Mouse (Mus musculus) kidney, postnatal 0 days (tissue): ENCODE results near the gene Rab3d. TPM values are rescaled to one million over a fixed set of nuclear protein-coding genes. Genes with fewer than 3 reads are reported as not detected.
A peak's percentile ranks its signal among the peaks of the same experiment; 100 is the strongest.
"Not testable (repeated sequence)": the region's sequence is repeated elsewhere in the genome, so short reads cannot be mapped to it uniquely, and the experiment has no call there.

ENCODE experiments used
- ATAC-seq: fragments of 200-750 bp; cut with Nextera tagmentation; replicated peaks from 2 replicates; pipeline ENCODE4 v1.8.0; 2017; ENCODE audit warnings: low read depth, moderate number of reproducible peaks, moderate TSS enrichment, moderate library complexity; ENCODE audit not compliant: low FRiP score
- DNase-seq: peaks from one replicate; pipeline ENCODE4 v3.0.0-alpha.2; 2016; ENCODE audit warnings: low spot score
- H3K27ac ChIP-seq: fragments of 300-500 bp; sonication (generic); 2 replicates; pipeline ENCODE4 v1.5.1; 2014; ENCODE audit warnings: mild to moderate bottlenecking
- H3K27me3 ChIP-seq: fragments of 300-500 bp; sonication (generic); 2 replicates; pipeline ENCODE4 v1.6.1; 2014; ENCODE audit warnings: low read length, mixed read lengths; ENCODE audit not compliant: insufficient read depth
- H3K36me3 ChIP-seq: fragments of 300-500 bp; sonication (generic); 2 replicates; pipeline ENCODE4 v1.6.1; 2014; ENCODE audit warnings: low read length, mixed read lengths; ENCODE audit not compliant: insufficient read depth
- H3K4me1 ChIP-seq: fragments of 300-500 bp; sonication (generic); replicated peaks from 2 replicates; pipeline ENCODE4 v1.6.1; 2014; ENCODE audit warnings: antibody characterized with exemption, low read length, mixed read lengths; ENCODE audit not compliant: insufficient read depth
- H3K4me2 ChIP-seq: fragments of 300-500 bp; sonication (generic); 2 replicates; pipeline ENCODE4 v1.6.1; 2014; ENCODE audit warnings: mild to moderate bottlenecking, low read length, moderate library complexity, mixed read lengths
- H3K4me3 ChIP-seq: fragments of 300-500 bp; sonication (generic); replicated peaks from 2 replicates; pipeline ENCODE4 v1.5.1; 2014; ENCODE audit warnings: low read depth, low read length
- H3K9ac ChIP-seq: fragments of 300-500 bp; sonication (generic); 2 replicates; pipeline ENCODE4 v1.6.1; 2014; ENCODE audit warnings: low read depth, low read length
- H3K9me3 ChIP-seq: fragments of 300-500 bp; sonication (generic); replicated peaks from 2 replicates; pipeline ENCODE4 v1.6.1; 2016; ENCODE audit warnings: low read length, inconsistent platforms, mixed read lengths
- CTCF ChIP-seq: IDR thresholded peaks from 2 replicates; pipeline ENCODE4 v1.5.1; 2016; ENCODE audit warnings: antibody characterized with exemption, low read depth, mild to moderate bottlenecking, moderate library complexity
- WGBS: fragments of 180-500 bp; shearing (Covaris S2); extraction: QIAGEN DNeasy Blood & Tissue Kit; methylation state at CpG from one replicate; pipeline ENCODE4 v1.1.7; 2014; 5-methylcytosine and 5-hydroxymethylcytosine counted together
- polyA plus RNA-seq: library from polyadenylated mRNA; unstranded; fragments of >200 nt; fragmentation: Nextera tagmentation; extraction: Ambion mirVana; gene quantifications from 2 replicates; pipeline ENCODE4 v1.2.1, GENCODE M21; 2015

Rab3d gene
- polyA plus RNA-seq, 1 experiment from 2014 or later, result 12.0 TPM

- no peak overlapping the region for H3K9ac ChIP-seq
- no peaks in the 10 kb centered on the region for H3K27me3 ChIP-seq
- H3K4me2 ChIP-seq, result no peak overlapping the region
- no peak overlapping the region for H3K27ac ChIP-seq
- H3K4me1 ChIP-seq, result no peaks in the 10 kb centered on the region; the same call in 1 of the 2 replicates
- no peaks in the 10 kb centered on the region for H3K36me3 ChIP-seq
- DNase-seq (no peak), ATAC-seq (no peak)
- H3K9me3 ChIP-seq, result no peaks in the 10 kb centered on the region
- no peak overlapping the region for H3K4me3 ChIP-seq
- WGBS, result 78% methylated on average over 3 of the region's 3 CpGs
- TF ChIP-seq CTCF, result no peak
Measured at GRCm38 (mm10) chr9:21867726-21868125, 50.3 kb downstream of the Rab3d start.

- WGBS, result 37% methylated on average over 2 of the region's 2 CpGs
- ATAC-seq (no peak), DNase-seq (no peak)
- Histone ChIP-seq H3K9me3 (no peaks in the 10 kb centered on the region; the same call in 1 of the 2 replicates), H3K9ac (no peak overlapping the region), H3K4me3 (no peak overlapping the region), H3K27me3 (no peaks in the 10 kb centered on the region), H3K27ac (no peak overlapping the region), H3K36me3 (no peaks in the 10 kb centered on the region), H3K4me2 (no peak overlapping the region), H3K4me1 (no peaks in the 10 kb centered on the region; the same call in 1 of the 2 replicates)
- no peak for TF ChIP-seq CTCF
Measured at GRCm38 (mm10) chr9:21866641-21867040, 51.4 kb downstream of the Rab3d start.

- ATAC-seq (no peak), DNase-seq (no peak)
- H3K4me3 ChIP-seq, result no peak overlapping the region
- no peak overlapping the region for H3K27ac ChIP-seq
- TF ChIP-seq CTCF, result no peak
- no peaks in the 10 kb centered on the region for H3K27me3 ChIP-seq
- no peak overlapping the region for H3K4me2 ChIP-seq
- no peak overlapping the region for H3K9ac ChIP-seq
- 75% methylated on average over 5 of the region's 5 CpGs for WGBS
- no peaks in the 10 kb centered on the region; the same call in 1 of the 2 replicates for H3K9me3 ChIP-seq
- no peaks in the 10 kb centered on the region; the same call in 1 of the 2 replicates for H3K4me1 ChIP-seq
- H3K36me3 ChIP-seq, result no peaks in the 10 kb centered on the region
Measured at GRCm38 (mm10) chr9:21865673-21866398, 52.2 kb downstream of the Rab3d start.

- no peak overlapping the region for H3K9ac ChIP-seq
- no peaks in the 10 kb centered on the region for H3K27me3 ChIP-seq
- H3K36me3 ChIP-seq, result no peaks in the 10 kb centered on the region
- no peaks in the 10 kb centered on the region; the same call in 1 of the 2 replicates for H3K9me3 ChIP-seq
- no peak overlapping the region for H3K27ac ChIP-seq
- H3K4me2 ChIP-seq, result no peak overlapping the region
- ATAC-seq (no peak), DNase-seq (no peak)
- H3K4me3 ChIP-seq, result no peak overlapping the region
- no peaks in the 10 kb centered on the region; the same call in 1 of the 2 replicates for H3K4me1 ChIP-seq
- 63% methylated on average over 1 of the region's 1 CpGs for WGBS
- no peak for TF ChIP-seq CTCF
Measured at GRCm38 (mm10) chr9:21862181-21862580, 55.8 kb downstream of the Rab3d start.

- not testable (repeated sequence) for H3K27me3 ChIP-seq, H3K9me3 ChIP-seq, H3K27ac ChIP-seq, H3K4me1 ChIP-seq, H3K4me3 ChIP-seq, H3K36me3 ChIP-seq, ATAC-seq, H3K9ac ChIP-seq, H3K4me2 ChIP-seq, DNase-seq
- 53% methylated on average over 6 of the region's 6 CpGs for WGBS
Measured at GRCm38 (mm10) chr9:21860349-21860748, 57.6 kb downstream of the Rab3d start.

GRCm38 (mm10) chr9:21859606-21860005 is 58.4 kb downstream of the Rab3d start:
- H3K4me3 ChIP-seq, result no peak overlapping the region
- DNase-seq, result no peak
- TF ChIP-seq CTCF, result no peak
- H3K9me3 ChIP-seq, result no peaks in the 10 kb centered on the region; the same call in 1 of the 2 replicates
- no peaks in the 10 kb centered on the region for H3K27me3 ChIP-seq
- no peak for ATAC-seq
- H3K4me1 ChIP-seq, result no peaks in the 10 kb centered on the region
- H3K4me2 ChIP-seq, result no peak overlapping the region
- no peak overlapping the region for H3K27ac ChIP-seq
- no peaks in the 10 kb centered on the region for H3K36me3 ChIP-seq
- WGBS, result 83% methylated on average over 3 of the region's 3 CpGs
- no peak overlapping the region for H3K9ac ChIP-seq

- H3K36me3 ChIP-seq, result no peaks in the 10 kb centered on the region
- no peak overlapping the region for H3K4me3 ChIP-seq
- H3K9ac ChIP-seq, result no peak overlapping the region
- peak; percentile 47; the same call in 1 of the 2 replicates for ATAC-seq
- peak; percentile 41 for TF ChIP-seq CTCF
- 12% methylated on average over 6 of the region's 6 CpGs for WGBS
- peak overlapping the region; percentile 79 for H3K27ac ChIP-seq
- no peaks in the 10 kb centered on the region for H3K4me1 ChIP-seq
- DNase-seq, result peak; percentile 91
- H3K27me3 ChIP-seq, result no peaks in the 10 kb centered on the region
- no peak overlapping the region for H3K4me2 ChIP-seq
- no peaks in the 10 kb centered on the region; the same call in 1 of the 2 replicates for H3K9me3 ChIP-seq
Measured at GRCm38 (mm10) chr9:21858084-21858483, 59.9 kb downstream of the Rab3d start.
